Mouse (Mus musculus): ENCODE data around the gene Ptgs2. TPM values are rescaled to one million over a fixed set of nuclear protein-coding genes. Genes with fewer than 3 reads are reported as not detected.

Gene Ptgs2
- 3.8 and 4.0 TPM in 2 replicates for polyA plus RNA-seq (2011; ENCODE audit: insufficient read depth, insufficient read length, low read depth, missing spikeins)

- Histone ChIP-seq H3K4me3 (ENCODE audit: low read depth, low read length) (peak within 1 kb of the TSS; percentile 48), H3K4me1 (ENCODE audit: control insufficient read depth, insufficient read depth, low read length) (no peaks in the 10 kb centered on the region), H3K27ac (ENCODE audit: insufficient read depth, low read length) (no peak within 1 kb of the TSS), H3K9me3 (replicated peaks; ENCODE audit: control insufficient read depth, insufficient read depth, low read length, poor library complexity, severe bottlenecking) (no peaks in the 10 kb centered on the region), H3K27me3 (ENCODE audit: control insufficient read depth, insufficient read depth, low read length, poor library complexity, severe bottlenecking) (no peaks in the 10 kb centered on the region), H3K9ac (ENCODE audit: low read depth, poor library complexity, severe bottlenecking) (peak within 1 kb of the TSS; percentile 31), H3K36me3 (ENCODE audit: control insufficient read depth, insufficient read depth, low read length, poor library complexity, severe bottlenecking) (no peaks in the 10 kb centered on the region)
- TF ChIP-seq CTCF (IDR thresholded peaks at IDR 0.05; ENCODE audit: low read depth, low read length), result no peak
- TF ChIP-seq EP300 (IDR thresholded peaks at IDR 0.05; ENCODE audit: insufficient read depth, low read depth, low read length), result no peak
- no peak for TF ChIP-seq POLR2A (IDR thresholded peaks at IDR 0.05; ENCODE audit: insufficient read depth, low read length)
These were observed at the start of gene Ptgs2 for GRCm38 (mm10) chr1:150099790-150100333. Ptgs2 (plus strand) TSS chr1:150100031.

DNA sequence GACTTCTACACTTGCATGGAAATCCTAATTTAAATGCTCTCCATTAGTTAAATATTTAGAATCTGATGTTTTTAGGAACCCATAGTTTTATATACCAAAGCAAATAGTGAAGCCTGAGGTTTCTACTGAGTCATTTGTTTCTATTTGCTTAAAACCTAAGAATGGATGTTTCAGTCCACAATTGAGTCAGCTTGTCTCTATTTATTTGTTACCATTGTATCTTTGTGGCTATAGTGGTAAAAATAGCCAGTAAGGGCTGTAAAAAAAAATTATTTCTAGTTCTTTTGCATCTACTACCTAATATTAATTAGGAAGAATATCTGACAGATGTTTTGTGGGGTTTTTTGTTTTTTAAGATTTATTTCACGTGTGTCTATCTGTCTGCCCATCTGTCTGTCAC, 49.6 kb upstream of the Ptgs2 start:
- Histone ChIP-seq H3K4me1 (ENCODE audit: control insufficient read depth, insufficient read depth, low read length) (no peaks in the 10 kb centered on the region), H3K9me3 (replicated peaks; ENCODE audit: control insufficient read depth, insufficient read depth, low read length, poor library complexity, severe bottlenecking) (no peaks in the 10 kb centered on the region), H3K27me3 (ENCODE audit: control insufficient read depth, insufficient read depth, low read length, poor library complexity, severe bottlenecking) (no peaks in the 10 kb centered on the region), H3K36me3 (ENCODE audit: control insufficient read depth, insufficient read depth, low read length, poor library complexity, severe bottlenecking) (no peaks in the 10 kb centered on the region), H3K9ac (ENCODE audit: low read depth, poor library complexity, severe bottlenecking) (no peak overlapping the region), H3K4me3 (ENCODE audit: low read depth, low read length) (no peak overlapping the region), H3K27ac (ENCODE audit: insufficient read depth, low read length) (no peak overlapping the region)
- TF ChIP-seq POLR2A (IDR thresholded peaks at IDR 0.05; ENCODE audit: insufficient read depth, low read length) (no peak), EP300 (IDR thresholded peaks at IDR 0.05; ENCODE audit: insufficient read depth, low read depth, low read length) (no peak), CTCF (IDR thresholded peaks at IDR 0.05; ENCODE audit: low read depth, low read length) (no peak)

GRCm38 (mm10) chr1:150065684-150066083, 34.1 kb upstream of the Ptgs2 start:
- Histone ChIP-seq H3K36me3 (ENCODE audit: control insufficient read depth, insufficient read depth, low read length, poor library complexity, severe bottlenecking) (no peaks in the 10 kb centered on the region), H3K9me3 (replicated peaks; ENCODE audit: control insufficient read depth, insufficient read depth, low read length, poor library complexity, severe bottlenecking) (no peaks in the 10 kb centered on the region), H3K27ac (ENCODE audit: insufficient read depth, low read length) (no peak overlapping the region), H3K27me3 (ENCODE audit: control insufficient read depth, insufficient read depth, low read length, poor library complexity, severe bottlenecking) (no peaks in the 10 kb centered on the region), H3K9ac (ENCODE audit: low read depth, poor library complexity, severe bottlenecking) (no peak overlapping the region), H3K4me3 (ENCODE audit: low read depth, low read length) (no peak overlapping the region), H3K4me1 (ENCODE audit: control insufficient read depth, insufficient read depth, low read length) (no peaks in the 10 kb centered on the region)
- TF ChIP-seq EP300 (IDR thresholded peaks at IDR 0.05; ENCODE audit: insufficient read depth, low read depth, low read length) (no peak), CTCF (IDR thresholded peaks at IDR 0.05; ENCODE audit: low read depth, low read length) (no peak), POLR2A (IDR thresholded peaks at IDR 0.05; ENCODE audit: insufficient read depth, low read length) (no peak)

GRCm38 (mm10) chr1:150072880-150073279, 27.0 kb upstream of the Ptgs2 start:
- Histone ChIP-seq H3K27me3 (ENCODE audit: control insufficient read depth, insufficient read depth, low read length, poor library complexity, severe bottlenecking) (no peaks in the 10 kb centered on the region), H3K4me1 (ENCODE audit: control insufficient read depth, insufficient read depth, low read length) (no peaks in the 10 kb centered on the region), H3K4me3 (ENCODE audit: low read depth, low read length) (no peak overlapping the region), H3K9me3 (replicated peaks; ENCODE audit: control insufficient read depth, insufficient read depth, low read length, poor library complexity, severe bottlenecking) (no peaks in the 10 kb centered on the region), H3K27ac (ENCODE audit: insufficient read depth, low read length) (no peak overlapping the region), H3K9ac (ENCODE audit: low read depth, poor library complexity, severe bottlenecking) (no peak overlapping the region), H3K36me3 (ENCODE audit: control insufficient read depth, insufficient read depth, low read length, poor library complexity, severe bottlenecking) (no peaks in the 10 kb centered on the region)
- TF ChIP-seq EP300 (IDR thresholded peaks at IDR 0.05; ENCODE audit: insufficient read depth, low read depth, low read length) (no peak), CTCF (IDR thresholded peaks at IDR 0.05; ENCODE audit: low read depth, low read length) (no peak), POLR2A (IDR thresholded peaks at IDR 0.05; ENCODE audit: insufficient read depth, low read length) (no peak)

GRCm38 (mm10) chr1:150074609-150075008, 25.2 kb upstream of the Ptgs2 start:
- Histone ChIP-seq H3K27me3 (ENCODE audit: control insufficient read depth, insufficient read depth, low read length, poor library complexity, severe bottlenecking) (no peaks in the 10 kb centered on the region), H3K36me3 (ENCODE audit: control insufficient read depth, insufficient read depth, low read length, poor library complexity, severe bottlenecking) (no peaks in the 10 kb centered on the region), H3K4me1 (ENCODE audit: control insufficient read depth, insufficient read depth, low read length) (no peaks in the 10 kb centered on the region), H3K27ac (ENCODE audit: insufficient read depth, low read length) (no peak overlapping the region), H3K9me3 (replicated peaks; ENCODE audit: control insufficient read depth, insufficient read depth, low read length, poor library complexity, severe bottlenecking) (no peaks in the 10 kb centered on the region), H3K9ac (ENCODE audit: low read depth, poor library complexity, severe bottlenecking) (no peak overlapping the region), H3K4me3 (ENCODE audit: low read depth, low read length) (no peak overlapping the region)
- TF ChIP-seq CTCF (IDR thresholded peaks at IDR 0.05; ENCODE audit: low read depth, low read length), result no peak
- TF ChIP-seq EP300 (IDR thresholded peaks at IDR 0.05; ENCODE audit: insufficient read depth, low read depth, low read length), result no peak

DNA sequence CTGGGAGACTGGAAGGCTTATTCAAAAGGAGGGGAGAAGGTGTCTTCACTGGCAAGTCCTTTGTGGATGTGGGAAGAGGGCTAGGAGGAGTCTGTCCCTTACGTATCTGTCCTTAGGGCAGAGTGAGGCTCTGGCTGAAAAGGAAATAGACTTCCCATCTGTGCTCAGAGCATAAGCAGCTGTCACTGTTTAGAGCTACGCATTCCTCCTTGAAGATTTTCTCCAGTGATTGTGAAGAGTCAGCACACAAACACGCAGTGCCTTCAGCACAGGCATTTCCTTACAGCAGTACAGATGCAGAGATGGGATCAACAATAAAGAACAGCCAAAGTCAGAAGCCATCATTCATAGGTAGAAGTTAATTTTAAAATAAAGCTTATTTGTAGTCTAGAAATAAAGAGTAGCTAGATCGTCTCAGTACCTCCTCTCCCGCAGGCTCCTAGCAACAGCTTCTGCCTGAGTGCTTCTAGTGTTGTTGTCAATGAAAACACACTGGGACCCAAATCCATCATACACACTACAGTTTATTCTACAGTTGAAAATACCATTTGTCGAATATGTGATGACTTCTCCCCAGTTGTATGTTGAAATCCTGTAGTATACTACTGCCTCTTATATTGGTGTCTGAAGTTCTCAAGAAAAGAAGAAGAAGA, 10.7 kb upstream of the Ptgs2 start:
- TF ChIP-seq POLR2A (IDR thresholded peaks at IDR 0.05; ENCODE audit: insufficient read depth, low read length) (no peak), CTCF (IDR thresholded peaks at IDR 0.05; ENCODE audit: low read depth, low read length) (no peak), EP300 (IDR thresholded peaks at IDR 0.05; ENCODE audit: insufficient read depth, low read depth, low read length) (no peak)
- H3K27ac ChIP-seq (ENCODE audit: insufficient read depth, low read length), result no peak overlapping the region
- H3K4me3 ChIP-seq (ENCODE audit: low read depth, low read length), result no peak overlapping the region
- H3K4me1 ChIP-seq (ENCODE audit: control insufficient read depth, insufficient read depth, low read length), result no peaks in the 10 kb centered on the region
- H3K9ac ChIP-seq (ENCODE audit: low read depth, poor library complexity, severe bottlenecking), result no peak overlapping the region
- H3K9me3 ChIP-seq (replicated peaks; ENCODE audit: control insufficient read depth, insufficient read depth, low read length, poor library complexity, severe bottlenecking), result peaks cover 2% of the 10 kb centered on the region
- no peaks in the 10 kb centered on the region for H3K36me3 ChIP-seq (ENCODE audit: control insufficient read depth, insufficient read depth, low read length, poor library complexity, severe bottlenecking)
- no peaks in the 10 kb centered on the region for H3K27me3 ChIP-seq (ENCODE audit: control insufficient read depth, insufficient read depth, low read length, poor library complexity, severe bottlenecking)

All from ES-Bruce4 (cell line).